Mouse (Mus musculus) intestine, embryonic 16.5 days (tissue): ENCODE results near the gene Plxna2. TPM values are rescaled to one million over a fixed set of nuclear protein-coding genes. Genes with fewer than 3 reads are reported as not detected.

Source experiments
- ATAC-seq: fragments of 200-750 bp; cut with Nextera tagmentation; 2 replicates; pipeline ENCODE4 v1.8.0; 2017; ENCODE audit warnings: moderate TSS enrichment, moderate library complexity
- H3K27ac ChIP-seq: fragments of 300-500 bp; sonication (generic); 2 replicates; pipeline ENCODE4 v1.5.1; 2014; ENCODE audit warnings: mild to moderate bottlenecking, low read length
- H3K27me3 ChIP-seq: fragments of 300-500 bp; sonication (generic); replicated peaks from 2 replicates; pipeline ENCODE4 v1.6.1; 2014; ENCODE audit warnings: low read length, control low read depth, mixed read lengths; ENCODE audit not compliant: control insufficient read depth, insufficient read depth
- H3K36me3 ChIP-seq: fragments of 300-500 bp; sonication (generic); 2 replicates; pipeline ENCODE4 v1.6.1; 2014; ENCODE audit warnings: low read length, control low read depth; ENCODE audit not compliant: control insufficient read depth, insufficient read depth
- H3K4me1 ChIP-seq: fragments of 300-500 bp; sonication (generic); 2 replicates; pipeline ENCODE4 v1.6.1; 2014; ENCODE audit warnings: low read length, control low read depth, mixed read lengths; ENCODE audit not compliant: control insufficient read depth, insufficient read depth
- H3K4me2 ChIP-seq: fragments of 300-500 bp; sonication (generic); 2 replicates; pipeline ENCODE4 v1.6.1; 2014; ENCODE audit warnings: low read depth, low read length, control low read depth
- H3K4me3 ChIP-seq: fragments of 300-500 bp; sonication (generic); 2 replicates; pipeline ENCODE4 v1.5.1; 2014; ENCODE audit warnings: mild to moderate bottlenecking, low read length
- H3K9ac ChIP-seq: fragments of 300-500 bp; sonication (generic); 2 replicates; pipeline ENCODE4 v1.6.1; 2014; ENCODE audit warnings: low read depth, low read length
- H3K9me3 ChIP-seq: fragments of 300-500 bp; sonication (generic); 2 replicates; pipeline ENCODE4 v1.6.1; 2016; ENCODE audit warnings: low read length, control low read depth; ENCODE audit not compliant: control insufficient read depth
- WGBS: fragments of 180-500 bp; shearing (Covaris S2); extraction: QIAGEN DNeasy Blood & Tissue Kit; methylation state at CpG from one replicate; pipeline ENCODE4 v1.1.7; 2014; 5-methylcytosine and 5-hydroxymethylcytosine counted together
- polyA plus RNA-seq: library from polyadenylated mRNA; unstranded; fragments of >200 nt; fragmentation: Nextera tagmentation; extraction: Ambion mirVana; gene quantifications from 2 replicates; pipeline ENCODE4 v1.2.1, GENCODE M21; 2015

The Plxna2 gene
- polyA plus RNA-seq, 1 experiment from 2014 or later: 4.3 TPM

- Histone ChIP-seq H3K4me2 (no peak overlapping the region), H3K27me3 (no peaks in the 10 kb centered on the region), H3K36me3 (no peaks in the 10 kb centered on the region), H3K9ac (no peak overlapping the region), H3K4me3 (no peak overlapping the region), H3K27ac (no peak overlapping the region), H3K4me1 (no peaks in the 10 kb centered on the region), H3K9me3 (no peaks in the 10 kb centered on the region)
- no peak for ATAC-seq
Observed at GRCm38 (mm10) chr1:194764951-194765350, 146.9 kb downstream of the Plxna2 start.

- Histone ChIP-seq H3K9me3 (no peaks in the 10 kb centered on the region), H3K36me3 (no peaks in the 10 kb centered on the region; the same call in 1 of the 2 replicates), H3K27me3 (no peaks in the 10 kb centered on the region), H3K27ac (no peak overlapping the region), H3K9ac (no peak overlapping the region), H3K4me2 (no peak overlapping the region), H3K4me3 (no peak overlapping the region), H3K4me1 (no peaks in the 10 kb centered on the region)
- no peak for ATAC-seq
- 77% methylated on average over 1 of the region's 1 CpGs for WGBS
Observed at GRCm38 (mm10) chr1:194768799-194769198, 150.8 kb downstream of the Plxna2 start.

- Histone ChIP-seq H3K27ac (no peak overlapping the region), H3K4me3 (no peak overlapping the region), H3K4me1 (no peaks in the 10 kb centered on the region), H3K27me3 (no peaks in the 10 kb centered on the region), H3K4me2 (no peak overlapping the region), H3K36me3 (no peaks in the 10 kb centered on the region; the same call in 1 of the 2 replicates), H3K9ac (no peak overlapping the region), H3K9me3 (no peaks in the 10 kb centered on the region)
- 68% methylated on average over 3 of the region's 3 CpGs for WGBS
- ATAC-seq: no peak
Observed at GRCm38 (mm10) chr1:194772053-194772452, 154.0 kb downstream of the Plxna2 start.

- no peak overlapping the region for H3K9ac ChIP-seq
- ATAC-seq: no peak
- no peak overlapping the region for H3K4me2 ChIP-seq
- no peak overlapping the region for H3K27ac ChIP-seq
- 66% methylated on average over 3 of the region's 3 CpGs for WGBS
- no peaks in the 10 kb centered on the region for H3K4me1 ChIP-seq
- no peaks in the 10 kb centered on the region for H3K27me3 ChIP-seq
- no peaks in the 10 kb centered on the region for H3K9me3 ChIP-seq
- no peaks in the 10 kb centered on the region; the same call in 1 of the 2 replicates for H3K36me3 ChIP-seq
- H3K4me3 ChIP-seq: no peak overlapping the region
Observed at GRCm38 (mm10) chr1:194773899-194774298, 155.9 kb downstream of the Plxna2 start.

GRCm38 (mm10) chr1:194774350-194774749, 156.3 kb downstream of the Plxna2 start:
- H3K4me2 ChIP-seq: no peak overlapping the region
- H3K36me3 ChIP-seq: no peaks in the 10 kb centered on the region; the same call in 1 of the 2 replicates
- no peak overlapping the region for H3K27ac ChIP-seq
- 93% methylated on average over 2 of the region's 2 CpGs for WGBS
- H3K9ac ChIP-seq: no peak overlapping the region
- H3K27me3 ChIP-seq: no peaks in the 10 kb centered on the region
- H3K4me3 ChIP-seq: no peak overlapping the region
- no peaks in the 10 kb centered on the region for H3K4me1 ChIP-seq
- H3K9me3 ChIP-seq: no peaks in the 10 kb centered on the region
- peak; percentile 31; the same call in 1 of the 2 replicates for ATAC-seq

- Histone ChIP-seq H3K4me2 (no peak overlapping the region), H3K4me3 (no peak overlapping the region), H3K9me3 (no peaks in the 10 kb centered on the region), H3K9ac (no peak overlapping the region), H3K4me1 (no peaks in the 10 kb centered on the region), H3K27ac (no peak overlapping the region), H3K27me3 (no peaks in the 10 kb centered on the region), H3K36me3 (no peaks in the 10 kb centered on the region; the same call in 1 of the 2 replicates)
- 72% methylated on average over 1 of the region's 1 CpGs for WGBS
- ATAC-seq: peak; percentile 58; the same call in 1 of the 2 replicates
Observed at GRCm38 (mm10) chr1:194774754-194775153, 156.7 kb downstream of the Plxna2 start.

- Histone ChIP-seq H3K9ac (no peak overlapping the region), H3K4me3 (no peak overlapping the region), H3K4me1 (no peaks in the 10 kb centered on the region), H3K9me3 (no peaks in the 10 kb centered on the region), H3K27ac (no peak overlapping the region), H3K4me2 (no peak overlapping the region), H3K36me3 (no peaks in the 10 kb centered on the region; the same call in 1 of the 2 replicates), H3K27me3 (no peaks in the 10 kb centered on the region)
- no peak for ATAC-seq
Observed at GRCm38 (mm10) chr1:194775656-194776374, 157.8 kb downstream of the Plxna2 start.

- ATAC-seq: peak; percentile 81
- 76% methylated on average over 5 of the region's 5 CpGs for WGBS
Observed at GRCm38 (mm10) chr1:194776510-194777244, 158.7 kb downstream of the Plxna2 start.

GRCm38 (mm10) chr1:194777608-194778007, 159.6 kb downstream of the Plxna2 start:
- ATAC-seq: no peak
- Histone ChIP-seq H3K36me3 (no peaks in the 10 kb centered on the region; the same call in 1 of the 2 replicates), H3K4me2 (no peak overlapping the region), H3K27me3 (no peaks in the 10 kb centered on the region), H3K4me1 (no peaks in the 10 kb centered on the region), H3K27ac (no peak overlapping the region), H3K9me3 (no peaks in the 10 kb centered on the region), H3K4me3 (no peak overlapping the region), H3K9ac (no peak overlapping the region)
- 83% methylated on average over 2 of the region's 2 CpGs for WGBS

More at GRCm38 (mm10) chr1:194776510-194777244, 158.7 kb downstream of the Plxna2 start:
- Histone ChIP-seq H3K27me3 (no peaks in the 10 kb centered on the region), H3K36me3 (no peaks in the 10 kb centered on the region; the same call in 1 of the 2 replicates), H3K4me3 (no peak overlapping the region), H3K4me1 (no peaks in the 10 kb centered on the region), H3K9me3 (no peaks in the 10 kb centered on the region), H3K4me2 (no peak overlapping the region), H3K9ac (no peak overlapping the region), H3K27ac (no peak overlapping the region)
